Mouse (Mus musculus) embryonic facial prominence, embryonic 13.5 days (tissue): Measurements from ENCODE around the gene Gm37240. TPM values are rescaled to one million over a fixed set of nuclear protein-coding genes. Genes with fewer than 3 reads are reported as not detected.

Experiments used
- ATAC-seq: fragments of 200-750 bp; cut with Nextera tagmentation; 2 replicates; pipeline ENCODE4 v1.8.0; 2017; ENCODE audit warnings: low read depth; ENCODE audit not compliant: insufficient number of reproducible peaks, insufficient read depth, low FRiP score, low TSS enrichment
- H3K27ac ChIP-seq: fragments of 300-500 bp; sonication (generic); 2 replicates; pipeline ENCODE4 v1.5.1; 2015; ENCODE audit warnings: moderate library complexity, mild to moderate bottlenecking, inconsistent platforms
- H3K27me3 ChIP-seq: fragments of 300-500 bp; sonication (generic); 2 replicates; pipeline ENCODE4 v1.6.1; 2015; ENCODE audit warnings: mild to moderate bottlenecking, inconsistent platforms
- H3K36me3 ChIP-seq: fragments of 300-500 bp; sonication (generic); 2 replicates; pipeline ENCODE4 v1.6.1; 2015; ENCODE audit warnings: mild to moderate bottlenecking, inconsistent platforms
- H3K4me1 ChIP-seq: fragments of 300-500 bp; sonication (generic); 2 replicates; pipeline ENCODE4 v1.6.1; 2015; ENCODE audit warnings: inconsistent platforms
- H3K4me2 ChIP-seq: fragments of 300-500 bp; sonication (generic); 2 replicates; pipeline ENCODE4 v1.6.1; 2015; ENCODE audit warnings: moderate library complexity, mild to moderate bottlenecking, inconsistent platforms
- H3K4me3 ChIP-seq: fragments of 300-500 bp; sonication (generic); 2 replicates; pipeline ENCODE4 v1.5.1; 2015; ENCODE audit warnings: mild to moderate bottlenecking, inconsistent platforms
- H3K9ac ChIP-seq: fragments of 300-500 bp; sonication (generic); 2 replicates; pipeline ENCODE4 v1.6.1; 2015; ENCODE audit warnings: mild to moderate bottlenecking, inconsistent platforms
- H3K9me3 ChIP-seq: fragments of 300-500 bp; sonication (generic); 2 replicates; pipeline ENCODE4 v1.6.1; 2016; ENCODE audit warnings: inconsistent platforms
- WGBS: fragments of 180-500 bp; shearing (Covaris S2); methylation state at CpG from one replicate; pipeline ENCODE4 v1.1.7; 2015; ENCODE audit warnings: mixed read lengths; 5-methylcytosine and 5-hydroxymethylcytosine counted together
- polyA plus RNA-seq: library from polyadenylated mRNA; unstranded; fragments of >200 nt; fragmentation: Nextera tagmentation; extraction: Ambion mirVana; gene quantifications from 2 replicates; pipeline ENCODE4 v1.2.1, GENCODE M21; 2015

Gene Gm37240
- polyA plus RNA-seq, 1 experiment from 2014 or later, result 6.3 TPM

DNA sequence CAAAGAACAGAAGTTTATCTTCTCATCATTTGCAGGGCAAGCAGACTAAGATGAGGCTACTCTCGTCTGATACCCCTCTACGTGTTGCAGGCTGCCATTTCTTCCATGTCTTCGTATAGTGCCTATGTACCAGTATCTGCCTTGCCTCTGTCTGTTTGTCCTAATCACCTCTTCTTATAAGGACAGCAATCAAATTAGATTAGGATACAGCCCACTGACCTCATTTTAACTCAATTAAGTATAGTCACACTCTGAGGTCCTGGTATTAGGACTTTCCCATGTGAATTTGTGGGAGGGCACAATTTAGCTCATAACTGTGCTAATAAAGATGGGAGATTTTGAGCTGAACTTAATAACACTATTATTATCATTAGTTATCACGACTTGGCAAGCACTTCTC lies 738.5 kb downstream of the Gm37240 start:
- no peaks in the 10 kb centered on the region for H3K36me3 ChIP-seq
- WGBS, result 71% methylated on average over 4 of the region's 4 CpGs
- H3K4me1 ChIP-seq, result no peaks in the 10 kb centered on the region
- no peak overlapping the region for H3K9ac ChIP-seq
- no peak for ATAC-seq
- no peak overlapping the region for H3K27ac ChIP-seq
- no peaks in the 10 kb centered on the region for H3K9me3 ChIP-seq
- H3K27me3 ChIP-seq, result no peaks in the 10 kb centered on the region
- H3K4me2 ChIP-seq, result no peak overlapping the region
- H3K4me3 ChIP-seq, result no peak overlapping the region

DNA sequence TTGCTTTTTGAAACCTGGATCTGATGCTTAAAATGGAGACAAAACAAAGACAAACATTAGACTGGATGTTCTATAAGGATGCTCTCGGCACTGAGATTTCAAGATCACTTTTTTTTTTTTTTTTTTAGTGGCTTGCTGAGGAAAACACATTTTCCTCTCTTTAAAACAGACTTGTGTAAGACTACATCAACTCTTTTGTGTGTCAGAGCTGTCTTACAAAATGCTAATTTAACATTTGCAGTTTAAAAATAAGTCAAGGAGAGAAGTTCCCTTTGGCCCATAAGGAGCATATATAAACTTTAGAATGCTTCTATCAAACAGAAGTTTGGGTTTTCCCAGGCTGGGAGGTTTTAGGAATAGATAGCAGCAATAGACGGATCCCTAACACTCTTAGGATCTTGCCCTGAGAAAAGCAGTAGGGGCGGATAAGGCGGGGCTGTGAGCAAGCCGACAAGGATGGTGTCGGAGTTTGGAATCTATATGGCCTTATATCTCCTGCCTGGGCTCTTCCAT lies 739.2 kb downstream of the Gm37240 start:
- WGBS, result 83% methylated on average over 6 of the region's 6 CpGs
- Histone ChIP-seq H3K36me3 (no peaks in the 10 kb centered on the region), H3K27me3 (no peaks in the 10 kb centered on the region), H3K4me1 (no peaks in the 10 kb centered on the region), H3K4me2 (no peak overlapping the region), H3K27ac (no peak overlapping the region), H3K9ac (no peak overlapping the region), H3K4me3 (no peak overlapping the region), H3K9me3 (no peaks in the 10 kb centered on the region)
- ATAC-seq, result no peak

DNA sequence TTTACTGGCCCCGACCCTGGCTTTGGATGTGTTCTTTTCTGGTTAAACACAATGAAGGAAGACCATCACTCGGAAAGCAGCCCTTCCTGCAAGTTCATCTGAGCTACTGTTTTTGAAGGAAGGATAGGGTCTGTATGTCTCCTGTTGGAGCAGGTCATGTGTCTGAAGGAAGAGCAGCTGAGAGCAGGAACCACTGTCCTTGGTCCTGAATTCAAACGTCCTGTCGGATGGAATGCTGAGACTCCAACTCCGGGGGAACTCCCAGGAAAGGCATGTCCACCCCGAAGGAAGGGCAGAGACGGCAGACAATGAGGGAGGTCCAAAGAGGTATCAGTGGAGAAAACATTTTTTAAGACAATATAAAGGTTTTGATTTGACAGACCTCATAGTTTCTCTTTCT lies 741.8 kb downstream of the Gm37240 start:
- WGBS, result 21% methylated on average over 7 of the region's 7 CpGs
- Histone ChIP-seq H3K4me2 (no peak overlapping the region), H3K27me3 (no peaks in the 10 kb centered on the region), H3K27ac (no peak overlapping the region), H3K9ac (no peak overlapping the region), H3K4me3 (no peak overlapping the region), H3K9me3 (no peaks in the 10 kb centered on the region), H3K36me3 (no peaks in the 10 kb centered on the region), H3K4me1 (no peaks in the 10 kb centered on the region)
- ATAC-seq, result no peak

DNA sequence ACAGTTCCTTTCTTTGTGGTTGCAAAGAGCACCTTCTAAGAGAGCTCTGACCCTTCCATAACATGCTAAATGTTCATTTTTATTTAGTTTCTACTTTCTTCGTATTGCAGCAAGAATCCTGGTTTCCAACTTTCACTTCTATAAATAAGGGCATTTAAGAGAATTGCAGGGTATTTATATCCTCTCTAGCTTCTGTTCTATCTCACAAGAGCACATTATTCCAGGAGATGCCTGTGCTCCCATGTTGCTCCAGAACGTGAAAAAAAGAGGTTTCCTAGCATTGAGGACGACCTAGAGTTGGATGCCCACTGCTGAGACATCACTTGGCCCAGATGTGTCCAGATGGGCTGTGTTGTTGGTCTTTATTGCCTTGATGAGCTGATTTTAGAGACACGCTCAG lies 742.2 kb downstream of the Gm37240 start:
- WGBS, result 87% methylated on average over 4 of the region's 4 CpGs
- H3K27ac ChIP-seq, result no peak overlapping the region

DNA sequence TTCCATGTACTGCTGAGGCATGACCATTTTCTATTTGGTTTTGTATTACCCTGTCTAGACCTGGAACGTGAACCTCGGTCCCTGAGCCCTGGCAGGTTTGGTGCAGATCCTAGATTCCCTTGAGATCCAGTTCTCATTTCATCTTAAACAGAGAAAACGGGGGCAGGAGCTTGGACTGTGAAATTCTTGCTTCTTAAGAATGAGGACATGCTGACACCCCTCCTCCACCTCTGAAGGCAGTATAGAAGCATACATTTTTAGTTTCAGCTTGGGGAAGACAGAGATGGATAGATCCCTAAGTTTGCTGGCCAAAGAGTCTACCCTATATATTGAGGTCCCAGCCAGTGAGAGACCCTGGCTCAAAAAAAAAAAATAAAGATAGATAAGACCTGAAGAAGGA lies 742.9 kb downstream of the Gm37240 start:
- Histone ChIP-seq H3K9me3 (no peaks in the 10 kb centered on the region), H3K36me3 (no peaks in the 10 kb centered on the region), H3K9ac (no peak overlapping the region), H3K4me1 (no peaks in the 10 kb centered on the region), H3K4me2 (no peak overlapping the region), H3K27me3 (no peaks in the 10 kb centered on the region), H3K27ac (no peak overlapping the region), H3K4me3 (no peak overlapping the region)
- no peak for ATAC-seq
- WGBS, result 70% methylated on average over 3 of the region's 3 CpGs

More for the DNA sequence above, 742.2 kb downstream of the Gm37240 start:
- ATAC-seq, result no peak
- no peaks in the 10 kb centered on the region for H3K9me3 ChIP-seq
- no peak overlapping the region for H3K4me3 ChIP-seq
- no peaks in the 10 kb centered on the region for H3K36me3 ChIP-seq
- H3K4me2 ChIP-seq, result no peak overlapping the region
- no peaks in the 10 kb centered on the region for H3K27me3 ChIP-seq
- H3K9ac ChIP-seq, result no peak overlapping the region
- no peaks in the 10 kb centered on the region for H3K4me1 ChIP-seq

DNA sequence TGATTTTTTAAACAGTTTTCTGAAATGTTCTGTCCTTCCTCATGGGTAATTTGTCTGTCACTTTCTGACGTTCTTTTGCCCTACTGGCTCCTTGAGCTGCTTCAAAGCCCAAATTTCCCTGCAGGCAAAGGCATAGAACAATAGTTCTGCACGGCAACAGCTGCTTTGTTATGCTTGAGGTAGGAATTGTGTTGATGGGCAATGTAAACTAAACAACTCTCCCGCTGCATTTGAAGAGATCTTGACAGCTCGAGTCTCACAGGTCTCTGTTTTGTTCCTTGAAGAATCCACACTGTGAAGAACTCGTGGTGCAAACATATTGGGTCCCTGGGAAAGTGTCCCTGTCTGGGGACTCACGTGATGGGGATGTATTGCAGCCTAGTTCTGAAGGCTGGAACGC lies 746.8 kb downstream of the Gm37240 start:
- no peak overlapping the region for H3K4me3 ChIP-seq
- no peaks in the 10 kb centered on the region for H3K27me3 ChIP-seq
- no peaks in the 10 kb centered on the region for H3K9me3 ChIP-seq
- WGBS, result 33% methylated on average over 7 of the region's 7 CpGs
- ATAC-seq, result no peak
- H3K36me3 ChIP-seq, result no peaks in the 10 kb centered on the region
- no peaks in the 10 kb centered on the region for H3K4me1 ChIP-seq
- no peak overlapping the region for H3K9ac ChIP-seq
- H3K27ac ChIP-seq, result no peak overlapping the region
- no peak overlapping the region for H3K4me2 ChIP-seq

DNA sequence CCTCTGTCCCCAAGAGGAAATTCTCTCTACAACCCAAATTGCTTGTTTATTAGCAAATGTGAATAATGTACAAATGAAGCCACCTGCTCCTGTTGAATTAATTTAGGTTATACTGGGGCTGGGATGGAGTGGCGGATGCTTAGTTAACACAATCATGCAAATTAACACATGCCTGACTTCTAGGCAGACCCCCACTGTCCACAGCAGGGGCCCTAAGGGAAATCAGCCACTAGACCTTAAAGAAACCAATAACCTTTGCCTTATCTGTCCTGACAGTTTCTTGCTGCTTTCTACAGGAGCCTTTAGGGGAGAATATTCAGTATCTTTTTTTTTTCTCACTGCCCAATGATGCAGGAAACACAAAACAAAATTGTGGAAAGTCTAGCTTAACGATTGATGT lies 748.9 kb downstream of the Gm37240 start:
- ATAC-seq, result no peak
- Histone ChIP-seq H3K27ac (no peak overlapping the region), H3K36me3 (no peaks in the 10 kb centered on the region), H3K4me3 (no peak overlapping the region), H3K4me1 (0 out of 2 replicates have a peak, but pooled peaks cover 2% of the 10 kb centered on the region), H3K9me3 (no peaks in the 10 kb centered on the region), H3K27me3 (no peaks in the 10 kb centered on the region), H3K4me2 (no peak overlapping the region), H3K9ac (no peak overlapping the region)
- 66% methylated on average over 2 of the region's 2 CpGs for WGBS

DNA sequence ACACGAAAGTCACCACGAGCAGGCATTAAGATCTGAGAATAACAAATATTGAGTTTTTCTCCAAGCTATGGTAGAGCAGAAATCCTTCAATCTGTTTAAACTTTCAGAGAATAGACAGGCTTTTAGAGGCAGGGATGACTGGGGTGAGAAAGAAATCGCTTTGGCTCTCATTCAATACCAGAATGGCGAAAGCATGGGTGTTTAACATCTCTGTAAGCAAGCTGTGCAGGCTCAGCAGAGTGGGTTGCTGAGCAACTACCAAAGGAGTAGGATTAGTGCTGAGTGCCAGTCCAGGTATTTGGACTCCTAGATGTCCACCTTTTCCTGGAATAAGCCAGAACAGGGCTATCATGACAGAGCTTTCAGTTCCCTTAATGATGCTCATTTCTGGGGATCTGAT lies 753.8 kb downstream of the Gm37240 start:
- no peaks in the 10 kb centered on the region for H3K9me3 ChIP-seq
- no peak overlapping the region for H3K27ac ChIP-seq
- H3K36me3 ChIP-seq, result no peaks in the 10 kb centered on the region
- H3K4me3 ChIP-seq, result no peak overlapping the region
- H3K27me3 ChIP-seq, result no peaks in the 10 kb centered on the region
- no peak for ATAC-seq
- H3K4me2 ChIP-seq, result no peak overlapping the region
- 63% methylated on average over 4 of the region's 4 CpGs for whole genome bisulfite sequencing
- no peak overlapping the region for H3K9ac ChIP-seq
- peaks cover 13% of the 10 kb centered on the region for H3K4me1 ChIP-seq

DNA sequence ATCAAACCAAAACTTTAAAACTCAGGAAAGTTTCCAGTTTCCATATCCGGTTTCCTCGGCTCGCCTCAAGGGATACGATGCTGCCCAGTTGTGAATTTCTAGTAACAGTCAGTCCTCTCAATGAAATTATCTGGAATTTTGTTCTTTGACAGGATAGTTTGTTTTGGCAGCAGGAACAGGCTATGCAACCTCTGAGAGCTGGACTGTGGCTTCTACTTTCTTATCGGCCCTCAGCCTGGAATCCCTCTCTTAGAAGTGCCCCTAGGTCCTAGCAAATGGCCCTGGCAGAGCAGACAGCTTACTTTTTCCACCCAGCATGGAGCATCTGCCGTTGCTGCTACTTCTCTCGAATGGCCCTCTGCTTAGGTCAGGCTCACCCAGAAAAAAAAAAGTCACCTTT lies 755.4 kb downstream of the Gm37240 start:
- peaks cover 13% of the 10 kb centered on the region for H3K4me1 ChIP-seq
- ATAC-seq, result no peak
- H3K27me3 ChIP-seq, result no peaks in the 10 kb centered on the region
- no peak overlapping the region for H3K27ac ChIP-seq
- no peak overlapping the region for H3K4me2 ChIP-seq
- 66% methylated on average over 7 of the region's 7 CpGs for WGBS
- H3K9me3 ChIP-seq, result no peaks in the 10 kb centered on the region
- H3K4me3 ChIP-seq, result no peak overlapping the region
- no peak overlapping the region for H3K9ac ChIP-seq
- no peaks in the 10 kb centered on the region for H3K36me3 ChIP-seq

DNA sequence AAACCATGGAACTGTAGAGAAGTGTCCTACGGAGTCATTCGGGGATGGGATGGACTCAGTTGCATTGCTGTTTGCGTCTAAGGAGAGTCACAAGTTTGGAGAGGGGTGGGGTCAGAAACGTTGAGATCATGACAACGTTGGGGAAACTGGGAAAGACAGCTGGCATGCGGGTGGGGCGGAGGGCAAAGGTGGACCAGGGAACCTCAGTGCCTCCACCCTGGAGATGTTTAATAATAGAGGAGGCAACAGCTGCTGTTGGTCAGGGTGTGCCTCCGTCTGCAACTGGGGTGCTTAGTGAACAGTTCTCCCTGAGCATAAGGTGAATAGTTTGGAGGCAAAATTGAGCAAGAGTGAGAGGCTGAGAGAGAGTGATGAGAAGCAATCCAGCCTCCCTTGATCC lies 758.8 kb downstream of the Gm37240 start:
- Histone ChIP-seq H3K4me3 (no peak overlapping the region), H3K27me3 (no peaks in the 10 kb centered on the region), H3K9ac (no peak overlapping the region), H3K4me1 (peaks cover 11% of the 10 kb centered on the region), H3K4me2 (no peak overlapping the region), H3K36me3 (no peaks in the 10 kb centered on the region), H3K27ac (no peak overlapping the region), H3K9me3 (no peaks in the 10 kb centered on the region)
- ATAC-seq, result no peak
- 82% methylated on average over 8 of the region's 8 CpGs for WGBS

DNA sequence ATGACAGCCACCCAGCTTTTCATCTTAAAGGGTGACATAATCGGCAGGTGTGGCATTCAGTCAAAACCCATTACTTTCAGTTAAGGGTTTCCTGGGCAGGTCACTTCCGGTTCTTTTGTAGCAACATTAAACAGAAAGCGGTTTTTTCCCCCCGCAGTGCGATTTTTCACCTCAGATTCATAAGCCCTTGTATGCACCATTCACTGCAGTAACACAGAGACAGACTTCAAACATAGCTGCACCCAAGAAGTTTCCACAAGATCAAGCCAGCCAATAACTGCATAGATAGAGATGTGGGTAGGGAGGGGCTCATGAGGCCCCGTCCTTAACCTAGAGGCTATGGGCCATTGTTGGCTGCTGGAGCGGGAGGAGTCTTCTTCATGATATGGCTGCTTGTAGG lies 760.3 kb downstream of the Gm37240 start:
- no peaks in the 10 kb centered on the region for H3K9me3 ChIP-seq
- no peak overlapping the region for H3K9ac ChIP-seq
- no peak overlapping the region for H3K4me3 ChIP-seq
- 86% methylated on average over 7 of the region's 7 CpGs for WGBS
- no peak overlapping the region for H3K4me2 ChIP-seq
- H3K36me3 ChIP-seq, result no peaks in the 10 kb centered on the region
- H3K27ac ChIP-seq, result no peak overlapping the region
- H3K4me1 ChIP-seq, result peaks cover 4% of the 10 kb centered on the region
- H3K27me3 ChIP-seq, result no peaks in the 10 kb centered on the region
- no peak for ATAC-seq

DNA sequence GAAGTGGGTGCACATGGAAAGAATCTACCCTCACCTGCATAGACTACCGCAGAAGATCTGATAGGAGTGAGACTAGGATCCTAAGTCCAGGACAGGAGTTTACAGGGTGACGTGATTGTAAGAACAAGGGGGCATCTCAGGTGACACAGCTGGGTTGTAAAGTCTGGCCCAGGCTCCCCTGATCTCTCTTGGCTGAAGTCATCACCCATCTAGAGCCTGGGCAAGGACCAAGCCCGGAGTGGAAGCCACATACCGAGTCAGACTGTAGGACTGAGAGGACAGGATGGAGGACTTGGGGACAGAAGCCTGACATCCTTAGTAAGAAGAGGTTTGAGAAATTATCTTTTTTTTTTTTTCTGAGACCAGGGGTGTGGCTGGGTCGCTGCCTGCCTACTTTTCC lies 761.8 kb downstream of the Gm37240 start:
- WGBS, result 86% methylated on average over 5 of the region's 5 CpGs
- H3K36me3 ChIP-seq, result no peaks in the 10 kb centered on the region
- no peak overlapping the region for H3K27ac ChIP-seq
- H3K27me3 ChIP-seq, result no peaks in the 10 kb centered on the region
- ATAC-seq, result no peak
- no peak overlapping the region for H3K4me2 ChIP-seq
- H3K9ac ChIP-seq, result no peak overlapping the region
- H3K4me3 ChIP-seq, result no peak overlapping the region
- H3K4me1 ChIP-seq, result peaks cover 5% of the 10 kb centered on the region; the same call in 1 of the 2 replicates
- H3K9me3 ChIP-seq, result no peaks in the 10 kb centered on the region

DNA sequence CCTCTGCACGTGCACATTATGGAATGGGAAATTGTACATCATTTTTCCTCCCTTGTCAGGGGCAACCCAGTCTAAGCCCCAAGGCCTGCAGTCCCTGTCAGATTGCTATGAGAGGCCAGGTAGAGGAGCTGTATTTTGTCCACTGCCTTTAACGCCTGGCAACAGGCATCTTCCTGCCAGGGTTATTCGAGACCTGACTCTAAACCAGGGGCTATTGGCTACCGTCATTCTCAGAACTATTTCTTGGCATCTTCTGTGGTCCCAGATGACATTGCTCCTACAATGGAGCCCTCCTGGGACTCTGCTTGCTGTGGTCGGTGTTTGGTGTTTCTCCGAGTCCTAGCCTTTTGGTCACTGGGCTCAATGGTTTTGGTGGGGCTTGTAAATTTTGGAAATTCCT lies 762.4 kb downstream of the Gm37240 start:
- 80% methylated on average over 6 of the region's 6 CpGs for WGBS
- no peak overlapping the region for H3K9ac ChIP-seq
- ATAC-seq, result no peak
- no peaks in the 10 kb centered on the region for H3K27me3 ChIP-seq
- no peak overlapping the region for H3K4me2 ChIP-seq
- H3K27ac ChIP-seq, result no peak overlapping the region
- H3K9me3 ChIP-seq, result no peaks in the 10 kb centered on the region
- no peaks in the 10 kb centered on the region for H3K36me3 ChIP-seq
- peaks cover 5% of the 10 kb centered on the region; the same call in 1 of the 2 replicates for H3K4me1 ChIP-seq
- no peak overlapping the region for H3K4me3 ChIP-seq
